Mouse (Mus musculus) E14TG2a.4 (cell line): ENCODE data around the gene Dock7.

ENCODE experiments used
- CTCF ChIP-seq: conservative IDR thresholded peaks from 2 replicates; pipeline ENCODE4 v1.5.1; 2014; ENCODE audit warnings: low read length
- NANOG ChIP-seq: IDR thresholded peaks from 2 replicates; pipeline ENCODE4 v1.6.1; 2014; ENCODE audit warnings: borderline replicate concordance, low read length, mixed read lengths

- TF ChIP-seq CTCF (no peak), NANOG (no peak)
Observed at GRCm38 (mm10) chr4:99122047-99122446, 1.3 kb upstream of the Dock7 start.
